Mouse (Mus musculus) CH12.LX (cell line): ENCODE measurements at regions not wholly inside any gene's neighbourhood (a gene's known extent, or its start where the extent isn't known, plus 50 kb on each side); places are given as distances from the start of the nearest gene placed in this dataset.

Experiments used
- DNase-seq: peaks from one replicate; pipeline ENCODE4 v3.0.0-alpha.2; 2013; ENCODE audit errors: extremely low read depth
- H3K27ac ChIP-seq: 2 replicates; pipeline ENCODE4 v1.5.1; 2012; ENCODE audit warnings: low read depth, mild to moderate bottlenecking, control low read depth, moderate library complexity; ENCODE audit not compliant: insufficient read depth
- H3K27me3 ChIP-seq: replicated peaks from 2 replicates; pipeline ENCODE3; 2012; ENCODE audit warnings: inconsistent platforms
- H3K36me3 ChIP-seq, 2 experiments: replicated peaks in 1 of 2; 2 replicates each; pipeline versions ENCODE3 to v1.6.1; 2012; ENCODE audit warnings: inconsistent platforms in 1 of 2, low read length in 1 of 2, mild to moderate bottlenecking in 1 of 2, mixed read lengths in 1 of 2, moderate library complexity in 1 of 2; ENCODE audit not compliant: control insufficient read depth in 1 of 2, insufficient read depth in 1 of 2
- H3K4me1 ChIP-seq, 2 experiments: 2 replicates each; pipeline ENCODE4 v1.6.1; 2012; ENCODE audit warnings: inconsistent platforms in 1 of 2, moderate library complexity in 1 of 2; ENCODE audit not compliant: insufficient read depth in 2 of 2, control insufficient read depth in 1 of 2
- H3K4me2 ChIP-seq: 2 replicates; pipeline ENCODE4 v1.6.1; 2012; ENCODE audit warnings: low read depth, mild to moderate bottlenecking, control low read depth; ENCODE audit not compliant: poor library complexity, insufficient read depth, severe bottlenecking
- H3K4me3 ChIP-seq, 3 experiments: fragments of 150-350 bp in 1 of 3; sonication (generic) in 1 of 3; replicated peaks in 1 of 3; 2 replicates each; pipeline versions ENCODE3 to v1.5.1; 2011 to 2012; ENCODE audit warnings: low read depth in 2 of 3, low read length in 2 of 3, mild to moderate bottlenecking in 2 of 3, moderate library complexity in 2 of 3, control low read depth in 1 of 3, improper control_type of control experiment in 1 of 3, inconsistent platforms in 1 of 3, mixed read lengths in 1 of 3; ENCODE audit not compliant: poor library complexity in 1 of 3
- H3K79me2 ChIP-seq: replicated peaks from 2 replicates; pipeline ENCODE4 v1.6.1; 2012; ENCODE audit warnings: mild to moderate bottlenecking, moderate library complexity; ENCODE audit not compliant: control insufficient read depth, poor library complexity, insufficient read depth, severe bottlenecking; ENCODE audit errors: extremely low read depth
- H3K9ac ChIP-seq: 2 replicates; pipeline ENCODE4 v1.6.1; 2012; ENCODE audit warnings: low read depth, mild to moderate bottlenecking, control low read depth, moderate library complexity; ENCODE audit not compliant: insufficient read depth
- H3K9me3 ChIP-seq: replicated peaks from 2 replicates; pipeline ENCODE3; 2012; ENCODE audit warnings: low read length, inconsistent platforms, mixed read lengths
- CHD1 ChIP-seq: IDR thresholded peaks from 2 replicates; pipeline ENCODE4 v1.6.1; 2012; ENCODE audit warnings: low read depth, low read length, improper control_type of control experiment, inconsistent platforms
- CTCF ChIP-seq, 2 experiments: IDR thresholded peaks in 1 of 2; conservative IDR thresholded peaks in 1 of 2; 2 replicates each; pipeline ENCODE4 v1.5.1; 2011 to 2012; ENCODE audit warnings: low read depth in 2 of 2, low read length in 2 of 2, improper control_type of control experiment in 1 of 2, inconsistent platforms in 1 of 2, mild to moderate bottlenecking in 1 of 2, moderate library complexity in 1 of 2
- E2F4 ChIP-seq: IDR thresholded peaks from 2 replicates; pipeline ENCODE4 v1.6.1; 2011; ENCODE audit warnings: low read depth, low read length, improper control_type of control experiment; ENCODE audit not compliant: insufficient replicate concordance
- ELF1 ChIP-seq: IDR thresholded peaks from 2 replicates; pipeline ENCODE4 v1.6.1; 2014; ENCODE audit warnings: low read depth, mild to moderate bottlenecking, inconsistent platforms, low read length, improper control_type of control experiment
- EP300 ChIP-seq: IDR thresholded peaks from 2 replicates; pipeline ENCODE4 v1.6.1; 2011; ENCODE audit warnings: low read length, improper control_type of control experiment
- HCFC1 ChIP-seq: IDR thresholded peaks from 2 replicates; pipeline ENCODE4 v1.6.1; 2012; ENCODE audit warnings: low read depth, mild to moderate bottlenecking, inconsistent platforms, low read length, improper control_type of control experiment
- IRF4 ChIP-seq: IDR thresholded peaks from 2 replicates; pipeline ENCODE4 v1.6.1; 2014; ENCODE audit warnings: low read depth, mild to moderate bottlenecking, inconsistent platforms, low read length, improper control_type of control experiment
- JUND ChIP-seq: conservative IDR thresholded peaks from 2 replicates; pipeline ENCODE4 v1.6.1; 2011; ENCODE audit warnings: low read depth, low read length, improper control_type of control experiment
- MAX ChIP-seq: IDR thresholded peaks from 2 replicates; pipeline ENCODE4 v1.6.1; 2011; ENCODE audit warnings: low read length, improper control_type of control experiment
- MEF2A ChIP-seq: IDR thresholded peaks from 2 replicates; pipeline ENCODE4 v1.6.1; 2014; ENCODE audit warnings: low read depth, mild to moderate bottlenecking, inconsistent platforms, low read length, improper control_type of control experiment, borderline replicate concordance
- MXI1 ChIP-seq: IDR thresholded peaks from 2 replicates; pipeline ENCODE4 v1.6.1; 2011; ENCODE audit warnings: mild to moderate bottlenecking, low read depth, low read length, improper control_type of control experiment
- MYC ChIP-seq: IDR thresholded peaks from 2 replicates; pipeline ENCODE4 v1.6.1; 2011; ENCODE audit warnings: low read depth, mild to moderate bottlenecking, improper control_type of control experiment, low read length
- PAX5 ChIP-seq: IDR thresholded peaks from 2 replicates; pipeline ENCODE4 v1.6.1; 2012; ENCODE audit warnings: low read length, inconsistent platforms, mixed read lengths
- POLR2A ChIP-seq: IDR thresholded peaks from 2 replicates; pipeline ENCODE4 v1.6.1; 2011; ENCODE audit warnings: low read depth, mild to moderate bottlenecking, improper control_type of control experiment, low read length
- POLR2AphosphoS2 ChIP-seq: IDR thresholded peaks from 2 replicates; pipeline ENCODE4 v1.6.1; 2011; ENCODE audit warnings: low read depth, low read length, improper control_type of control experiment
- RAD21 ChIP-seq: IDR thresholded peaks from 2 replicates; pipeline ENCODE4 v1.6.1; 2011; ENCODE audit warnings: low read depth, mild to moderate bottlenecking, low read length, improper control_type of control experiment, moderate library complexity
- SIN3A ChIP-seq: IDR thresholded peaks from 2 replicates; pipeline ENCODE4 v1.6.1; 2012; ENCODE audit warnings: low read length, improper control_type of control experiment, inconsistent platforms
- UBTF ChIP-seq: IDR thresholded peaks from 2 replicates; pipeline ENCODE4 v1.6.1; 2012; ENCODE audit warnings: low read depth, mild to moderate bottlenecking, inconsistent platforms, low read length, improper control_type of control experiment, moderate library complexity
- USF1 ChIP-seq: IDR thresholded peaks from 2 replicates; pipeline ENCODE4 v1.6.1; 2014; ENCODE audit warnings: low read depth, mild to moderate bottlenecking, inconsistent platforms, low read length, improper control_type of control experiment
- USF2 ChIP-seq: conservative IDR thresholded peaks from 2 replicates; pipeline ENCODE4 v1.6.1; 2011; ENCODE audit warnings: low read depth, low read length, improper control_type of control experiment
- ZKSCAN1 ChIP-seq: IDR thresholded peaks from 2 replicates; pipeline ENCODE4 v1.6.1; 2012; ENCODE audit warnings: low read depth, inconsistent platforms, low read length, improper control_type of control experiment, borderline replicate concordance
- dilution Hi-C: fragments of 300-500 bp; cut with MboI; formaldehyde crosslinking; loops from 2 replicates; pipeline ENCODE4 v1.14.3; 2020; ENCODE audit warnings: low sequenced_read_pairs; ENCODE audit not compliant: extremely low pct_unique_long_range_greater_than_20kb, extremely low pct_ligation_motif_present
- in situ Hi-C: fragments of 300-500 bp; cut with MboI; formaldehyde crosslinking; loops from 3 replicates; pipeline ENCODE4 v1.14.3; 2019; ENCODE audit warnings: low sequenced_read_pairs, low pct_ligation_motif_present, low pct_unique_long_range_greater_than_20kb, mixed read lengths

DNA sequence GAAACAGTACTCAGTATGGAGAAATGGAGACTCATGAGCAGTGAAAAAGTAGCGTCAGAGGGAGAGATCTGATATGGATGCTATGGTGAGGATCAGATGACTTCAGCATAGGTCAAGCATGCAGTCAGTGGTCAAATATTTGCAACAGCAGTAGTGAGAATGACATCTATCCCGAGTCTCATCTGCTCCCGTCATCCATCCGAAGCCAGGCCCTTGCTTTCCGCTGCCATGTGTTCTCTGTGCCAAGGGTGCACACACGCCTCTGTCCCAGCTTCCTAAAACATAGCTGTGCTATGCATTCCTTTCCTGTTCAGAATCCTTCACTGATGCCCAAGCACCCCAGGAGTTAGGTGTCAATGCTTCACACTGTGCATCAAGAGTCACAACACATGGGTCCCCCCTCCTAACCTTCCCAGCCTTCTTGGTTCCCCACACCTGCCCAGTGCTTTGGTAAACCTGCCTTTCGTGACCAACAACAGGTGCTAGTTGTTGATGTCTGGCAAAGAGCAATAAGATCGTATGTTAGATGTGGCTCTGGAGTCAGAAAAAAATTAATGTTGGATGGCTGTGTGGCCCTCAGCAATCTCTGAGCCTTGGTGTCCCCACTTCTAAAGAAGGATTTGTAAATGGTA lies 85.1 kb upstream of the Bcl6 start:
- H3K9ac ChIP-seq: no peak overlapping the region
- H3K9me3 ChIP-seq: peaks cover 3% of the 10 kb centered on the region
- dilution Hi-C loops (no loop called here), in situ Hi-C loops (no loop called here)
- H3K4me3 ChIP-seq: no peak overlapping the region
- H3K79me2 ChIP-seq: no peaks in the 10 kb centered on the region
- no peak overlapping the region for H3K4me2 ChIP-seq
- DNase-seq: no peak
- H3K27ac ChIP-seq: no peak overlapping the region
- H3K27me3 ChIP-seq: peaks cover 16% of the 10 kb centered on the region
- no peaks in the 10 kb centered on the region for H3K36me3 ChIP-seq
- peaks cover 0 to 12% of the 10 kb centered on the region in 2 experiments; a peak in 2 of 4 replicates for H3K4me1 ChIP-seq
- no peak for TF ChIP-seq ZKSCAN1
- TF ChIP-seq USF1: no peak
- no peak for TF ChIP-seq POLR2A
- TF ChIP-seq POLR2AphosphoS2: no peak
- TF ChIP-seq USF2: no peak
- TF ChIP-seq CTCF (conservative IDR thresholded peaks at IDR 0.05 in 1 of 2, IDR thresholded peaks at IDR 0.05 in 1 of 2; ENCODE audit: low read depth in 2 of 2, low read length in 2 of 2): no peak
- TF ChIP-seq ELF1: no peak
- TF ChIP-seq MAX: no peak
- no peak for TF ChIP-seq HCFC1
- no peak for TF ChIP-seq SIN3A
- no peak for TF ChIP-seq UBTF
- TF ChIP-seq MYC: no peak
- TF ChIP-seq PAX5: no peak

DNA sequence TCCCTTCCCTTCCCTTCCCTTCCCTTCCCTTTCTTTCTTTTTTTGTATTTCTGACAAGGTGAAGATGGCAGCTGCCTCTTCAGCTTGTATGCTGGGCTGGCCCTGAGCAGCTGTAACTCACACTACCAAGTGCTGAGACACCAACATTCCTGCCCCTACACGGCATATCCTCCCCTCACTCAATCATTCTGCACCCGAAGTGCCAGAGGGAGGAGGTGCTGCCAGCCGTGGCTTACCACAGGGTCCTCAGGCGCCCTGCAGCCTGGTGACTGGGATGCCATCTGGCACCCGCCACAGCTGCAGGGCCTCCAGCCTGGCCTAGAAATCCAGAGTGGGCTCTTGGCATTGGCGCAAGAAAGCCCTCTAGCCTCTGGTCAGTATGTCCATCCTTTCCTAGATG lies 84.4 kb upstream of the Bcl6 start:
- Histone ChIP-seq H3K4me2 (no peak overlapping the region), H3K79me2 (no peaks in the 10 kb centered on the region), H3K4me1 (peaks cover 0 to 12% of the 10 kb centered on the region in 2 experiments; a peak in 2 of 4 replicates), H3K9me3 (peaks cover 3% of the 10 kb centered on the region), H3K27ac (no peak overlapping the region), H3K4me3 (no peak overlapping the region), H3K36me3 (no peaks in the 10 kb centered on the region), H3K9ac (no peak overlapping the region), H3K27me3 (peaks cover 16% of the 10 kb centered on the region)
- dilution Hi-C loops (no loop called here), in situ Hi-C loops (no loop called here)
- no peak for DNase-seq
- TF ChIP-seq IRF4 (no peak), MXI1 (no peak), PAX5 (no peak), EP300 (no peak), MYC (no peak), JUND (no peak), RAD21 (no peak), MEF2A (no peak), ELF1 (no peak), CHD1 (no peak), POLR2A (no peak), UBTF (no peak), E2F4 (no peak)
